Mouse (Mus musculus) CH12.LX (cell line): ENCODE data around the gene Mcm3. TPM values are rescaled to one million over a fixed set of nuclear protein-coding genes. Genes with fewer than 3 reads are reported as not detected.

Experiments
- DNase-seq: peaks from one replicate; pipeline ENCODE4 v3.0.0-alpha.2; 2013; ENCODE audit errors: extremely low read depth
- H3K27ac ChIP-seq: 2 replicates; pipeline ENCODE4 v1.5.1; 2012; ENCODE audit warnings: low read depth, mild to moderate bottlenecking, control low read depth, moderate library complexity; ENCODE audit not compliant: insufficient read depth
- H3K27me3 ChIP-seq: replicated peaks from 2 replicates; pipeline ENCODE3; 2012; ENCODE audit warnings: inconsistent platforms
- H3K36me3 ChIP-seq, 2 experiments: replicated peaks in 1 of 2; 2 replicates each; pipeline versions ENCODE3 to v1.6.1; 2012; ENCODE audit warnings: inconsistent platforms in 1 of 2, low read length in 1 of 2, mild to moderate bottlenecking in 1 of 2, mixed read lengths in 1 of 2, moderate library complexity in 1 of 2; ENCODE audit not compliant: control insufficient read depth in 1 of 2, insufficient read depth in 1 of 2
- H3K4me1 ChIP-seq, 2 experiments: 2 replicates each; pipeline ENCODE4 v1.6.1; 2012; ENCODE audit warnings: inconsistent platforms in 1 of 2, moderate library complexity in 1 of 2; ENCODE audit not compliant: insufficient read depth in 2 of 2, control insufficient read depth in 1 of 2
- H3K4me2 ChIP-seq: 2 replicates; pipeline ENCODE4 v1.6.1; 2012; ENCODE audit warnings: low read depth, mild to moderate bottlenecking, control low read depth; ENCODE audit not compliant: poor library complexity, insufficient read depth, severe bottlenecking
- H3K4me3 ChIP-seq, 3 experiments: fragments of 150-350 bp in 1 of 3; sonication (generic) in 1 of 3; replicated peaks in 1 of 3; 2 replicates each; pipeline versions ENCODE3 to v1.5.1; 2011 to 2012; ENCODE audit warnings: low read depth in 2 of 3, low read length in 2 of 3, mild to moderate bottlenecking in 2 of 3, moderate library complexity in 2 of 3, control low read depth in 1 of 3, improper control_type of control experiment in 1 of 3, inconsistent platforms in 1 of 3, mixed read lengths in 1 of 3; ENCODE audit not compliant: poor library complexity in 1 of 3
- H3K79me2 ChIP-seq: replicated peaks from 2 replicates; pipeline ENCODE4 v1.6.1; 2012; ENCODE audit warnings: mild to moderate bottlenecking, moderate library complexity; ENCODE audit not compliant: control insufficient read depth, poor library complexity, insufficient read depth, severe bottlenecking; ENCODE audit errors: extremely low read depth
- H3K9ac ChIP-seq: 2 replicates; pipeline ENCODE4 v1.6.1; 2012; ENCODE audit warnings: low read depth, mild to moderate bottlenecking, control low read depth, moderate library complexity; ENCODE audit not compliant: insufficient read depth
- H3K9me3 ChIP-seq: replicated peaks from 2 replicates; pipeline ENCODE3; 2012; ENCODE audit warnings: low read length, inconsistent platforms, mixed read lengths
- BHLHE40 ChIP-seq: IDR thresholded peaks from 2 replicates; pipeline ENCODE4 v1.6.1; 2011; ENCODE audit warnings: mild to moderate bottlenecking, low read depth, low read length, improper control_type of control experiment
- CHD1 ChIP-seq: IDR thresholded peaks from 2 replicates; pipeline ENCODE4 v1.6.1; 2012; ENCODE audit warnings: low read depth, low read length, improper control_type of control experiment, inconsistent platforms
- CTCF ChIP-seq, 2 experiments: IDR thresholded peaks in 1 of 2; conservative IDR thresholded peaks in 1 of 2; 2 replicates each; pipeline ENCODE4 v1.5.1; 2011 to 2012; ENCODE audit warnings: low read depth in 2 of 2, low read length in 2 of 2, improper control_type of control experiment in 1 of 2, inconsistent platforms in 1 of 2, mild to moderate bottlenecking in 1 of 2, moderate library complexity in 1 of 2
- E2F4 ChIP-seq: IDR thresholded peaks from 2 replicates; pipeline ENCODE4 v1.6.1; 2011; ENCODE audit warnings: low read depth, low read length, improper control_type of control experiment; ENCODE audit not compliant: insufficient replicate concordance
- ELF1 ChIP-seq: IDR thresholded peaks from 2 replicates; pipeline ENCODE4 v1.6.1; 2014; ENCODE audit warnings: low read depth, mild to moderate bottlenecking, inconsistent platforms, low read length, improper control_type of control experiment
- ETS1 ChIP-seq: conservative IDR thresholded peaks from 2 replicates; pipeline ENCODE4 v1.6.1; 2012; ENCODE audit warnings: low read depth, mild to moderate bottlenecking, inconsistent platforms, low read length, improper control_type of control experiment, moderate library complexity
- HCFC1 ChIP-seq: IDR thresholded peaks from 2 replicates; pipeline ENCODE4 v1.6.1; 2012; ENCODE audit warnings: low read depth, mild to moderate bottlenecking, inconsistent platforms, low read length, improper control_type of control experiment
- IRF4 ChIP-seq: IDR thresholded peaks from 2 replicates; pipeline ENCODE4 v1.6.1; 2014; ENCODE audit warnings: low read depth, mild to moderate bottlenecking, inconsistent platforms, low read length, improper control_type of control experiment
- JUN ChIP-seq: IDR thresholded peaks from 2 replicates; pipeline ENCODE4 v1.6.1; 2011; ENCODE audit warnings: low read depth, mild to moderate bottlenecking, low read length, improper control_type of control experiment, moderate library complexity; ENCODE audit not compliant: insufficient read depth
- MAFK ChIP-seq: IDR thresholded peaks from 2 replicates; pipeline ENCODE4 v1.6.1; 2011; ENCODE audit warnings: low read length, improper control_type of control experiment; ENCODE audit not compliant: insufficient replicate concordance
- MAX ChIP-seq: IDR thresholded peaks from 2 replicates; pipeline ENCODE4 v1.6.1; 2011; ENCODE audit warnings: low read length, improper control_type of control experiment
- MXI1 ChIP-seq: IDR thresholded peaks from 2 replicates; pipeline ENCODE4 v1.6.1; 2011; ENCODE audit warnings: mild to moderate bottlenecking, low read depth, low read length, improper control_type of control experiment
- NRF1 ChIP-seq: IDR thresholded peaks from 2 replicates; pipeline ENCODE4 v1.6.1; 2014; ENCODE audit warnings: low read depth, mild to moderate bottlenecking, inconsistent platforms, low read length, improper control_type of control experiment, moderate library complexity
- POLR2A ChIP-seq: IDR thresholded peaks from 2 replicates; pipeline ENCODE4 v1.6.1; 2011; ENCODE audit warnings: low read depth, mild to moderate bottlenecking, improper control_type of control experiment, low read length
- RAD21 ChIP-seq: IDR thresholded peaks from 2 replicates; pipeline ENCODE4 v1.6.1; 2011; ENCODE audit warnings: low read depth, mild to moderate bottlenecking, low read length, improper control_type of control experiment, moderate library complexity
- SIN3A ChIP-seq: IDR thresholded peaks from 2 replicates; pipeline ENCODE4 v1.6.1; 2012; ENCODE audit warnings: low read length, improper control_type of control experiment, inconsistent platforms
- TCF12 ChIP-seq: IDR thresholded peaks from 2 replicates; pipeline ENCODE4 v1.6.1; 2014; ENCODE audit warnings: low read depth, mild to moderate bottlenecking, inconsistent platforms, low read length, improper control_type of control experiment
- USF2 ChIP-seq: conservative IDR thresholded peaks from 2 replicates; pipeline ENCODE4 v1.6.1; 2011; ENCODE audit warnings: low read depth, low read length, improper control_type of control experiment
- ZC3H11A ChIP-seq: IDR thresholded peaks from 2 replicates; pipeline ENCODE4 v1.6.1; 2012; ENCODE audit warnings: low read depth, mild to moderate bottlenecking, inconsistent platforms, low read length, improper control_type of control experiment
- ZMIZ1 ChIP-seq: IDR thresholded peaks from 2 replicates; pipeline ENCODE4 v1.6.1; 2012; ENCODE audit warnings: low read depth, mild to moderate bottlenecking, inconsistent platforms, low read length, improper control_type of control experiment
- ZNF384 ChIP-seq: IDR thresholded peaks from 2 replicates; pipeline ENCODE4 v1.6.1; 2012; ENCODE audit warnings: low read depth, low read length, improper control_type of control experiment, inconsistent platforms
- dilution Hi-C: fragments of 300-500 bp; cut with MboI; formaldehyde crosslinking; loops from 2 replicates; pipeline ENCODE4 v1.14.3; 2020; ENCODE audit warnings: low sequenced_read_pairs; ENCODE audit not compliant: extremely low pct_unique_long_range_greater_than_20kb, extremely low pct_ligation_motif_present
- in situ Hi-C: fragments of 300-500 bp; cut with MboI; formaldehyde crosslinking; loops from 3 replicates; pipeline ENCODE4 v1.14.3; 2019; ENCODE audit warnings: low sequenced_read_pairs, low pct_ligation_motif_present, low pct_unique_long_range_greater_than_20kb, mixed read lengths
- polyA plus RNA-seq: library from polyadenylated mRNA; unstranded; fragments of >175 nt; gene quantifications from 2 replicates; pipeline ENCODE4 v1.2.1, GENCODE M21; 2012; ENCODE audit warnings: low read depth; ENCODE audit not compliant: insufficient read length
- total RNA-seq, 2 experiments: library from RNA; depleted of rRNA; stranded (reverse); fragments of 300-350 nt in 1 of 2; fragments of >200 nt in 1 of 2; gene quantifications; 2 replicates each; pipeline ENCODE4 v1.2.3; 2012 to 2014

The Mcm3 gene
- total and polyA plus RNA-seq, 3 experiments: 186 to 372 (median 330) TPM

DNA sequence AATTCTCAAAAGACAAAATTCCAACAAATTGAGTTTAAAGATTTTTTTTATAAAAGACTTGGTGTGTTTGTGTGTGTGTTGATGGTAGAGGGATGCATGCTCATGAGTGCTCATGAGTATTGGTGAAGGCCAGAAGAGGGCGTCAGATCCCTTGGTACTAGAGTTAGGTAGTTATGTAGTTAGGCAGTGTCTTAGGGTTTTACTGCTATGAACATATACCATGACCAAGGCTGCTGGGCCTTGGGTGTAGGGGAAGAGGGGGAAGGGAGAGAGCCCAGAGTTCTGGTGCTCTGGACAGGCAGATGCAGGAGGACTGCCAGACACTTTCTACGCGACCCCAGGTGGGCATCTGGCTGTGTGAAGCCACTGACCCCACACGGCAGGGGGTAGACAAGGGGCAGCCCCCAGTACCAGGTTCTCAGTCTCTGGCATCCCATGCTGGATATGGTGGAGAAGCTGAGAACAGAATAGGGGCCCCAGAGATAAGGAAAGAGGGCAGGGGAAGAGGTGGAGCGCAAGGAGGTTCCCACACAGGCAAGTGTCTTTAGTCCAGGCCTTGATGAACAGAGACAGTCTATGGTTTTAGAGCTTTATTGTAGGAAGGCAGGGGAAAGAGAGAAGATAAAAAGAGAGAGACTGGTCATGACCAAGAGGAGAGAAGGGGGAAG, 12.5 kb upstream of the Mcm3 start:
- Histone ChIP-seq H3K9me3 (no peaks in the 10 kb centered on the region), H3K9ac (no peak overlapping the region), H3K4me1 (no peaks in the 10 kb centered on the region), H3K36me3 (no peaks in the 10 kb centered on the region), H3K4me2 (no peak overlapping the region), H3K4me3 (no peak overlapping the region), H3K27ac (no peak overlapping the region), H3K27me3 (no peaks in the 10 kb centered on the region), H3K79me2 (no peaks in the 10 kb centered on the region)
- no peak for DNase-seq
- in situ Hi-C loops: no loop called here
- dilution Hi-C loops: no loop called here
- peak; percentile 19 for TF ChIP-seq RAD21
- TF ChIP-seq CHD1: no peak
- TF ChIP-seq CTCF (conservative IDR thresholded peaks at IDR 0.05 in 1 of 2, IDR thresholded peaks at IDR 0.05 in 1 of 2; ENCODE audit: low read depth in 2 of 2, low read length in 2 of 2): peak in 1 of 2 experiments; percentile 42; a peak in 2 of 4 replicates
- no peak for TF ChIP-seq TCF12

DNA sequence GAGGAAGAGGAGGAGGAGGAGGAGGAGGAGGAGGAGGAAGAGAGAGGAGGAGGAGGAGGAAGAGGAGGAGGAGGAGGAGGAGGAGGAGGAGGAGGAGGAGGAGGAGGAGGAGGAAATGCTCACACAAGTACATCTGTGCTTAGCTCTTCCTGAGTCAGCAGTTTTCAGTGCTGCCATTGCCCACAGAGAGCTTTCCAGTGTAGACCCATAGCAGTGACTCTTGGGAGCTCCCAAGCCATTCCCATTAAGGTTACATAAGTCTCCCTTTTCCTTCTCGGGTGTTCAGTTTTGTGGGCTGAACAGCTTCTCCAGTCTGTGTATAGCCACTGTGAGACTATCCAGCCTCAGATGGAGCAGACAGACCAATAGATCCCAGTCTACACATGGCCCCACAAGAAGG, 10.4 kb upstream of the Mcm3 start:
- DNase-seq: no peak
- in situ Hi-C loops: no loop called here
- peak; percentile 64; the same call in 1 of the 2 replicates for TF ChIP-seq MAFK
- no peak for TF ChIP-seq ZMIZ1
- Histone ChIP-seq H3K4me2 (no peak overlapping the region), H3K4me3 (no peak overlapping the region), H3K27ac (no peak overlapping the region), H3K9me3 (no peaks in the 10 kb centered on the region), H3K27me3 (no peaks in the 10 kb centered on the region), H3K4me1 (no peaks in the 10 kb centered on the region), H3K36me3 (no peaks in the 10 kb centered on the region), H3K79me2 (no peaks in the 10 kb centered on the region), H3K9ac (no peak overlapping the region)
- dilution Hi-C loops: no loop called here

DNA sequence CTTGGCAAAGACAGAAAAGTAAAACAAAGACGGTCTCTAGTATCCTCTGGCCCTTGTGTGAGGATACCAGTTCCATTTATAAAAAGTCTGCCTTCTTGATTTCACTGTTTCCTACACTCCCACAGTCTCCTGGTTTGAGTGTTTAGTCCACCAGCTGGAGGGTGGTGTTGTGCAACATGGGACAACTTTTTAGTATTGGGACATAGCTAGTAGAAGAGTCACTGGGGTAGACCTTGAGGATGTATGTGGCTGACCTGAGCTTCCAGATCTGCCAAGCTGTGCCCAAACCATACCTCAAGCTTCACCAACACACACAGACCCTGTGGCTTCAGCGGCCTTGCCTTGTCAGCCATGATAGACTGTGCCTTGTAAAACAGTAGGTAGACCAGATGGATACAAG, 7.9 kb upstream of the Mcm3 start:
- H3K9me3 ChIP-seq: no peaks in the 10 kb centered on the region
- H3K79me2 ChIP-seq: no peaks in the 10 kb centered on the region
- H3K4me3 ChIP-seq: no peak overlapping the region
- H3K4me2 ChIP-seq: no peak overlapping the region
- H3K27ac ChIP-seq: no peak overlapping the region
- H3K27me3 ChIP-seq: no peaks in the 10 kb centered on the region
- dilution Hi-C loops (no loop called here), in situ Hi-C loops (no loop called here)
- no peaks in the 10 kb centered on the region for H3K4me1 ChIP-seq
- H3K36me3 ChIP-seq: no peaks in the 10 kb centered on the region
- TF ChIP-seq IRF4 (no peak), CTCF (conservative IDR thresholded peaks at IDR 0.05 in 1 of 2, IDR thresholded peaks at IDR 0.05 in 1 of 2; ENCODE audit: low read depth in 2 of 2, low read length in 2 of 2) (no peak), MXI1 (no peak), POLR2A (no peak), ZC3H11A (no peak), ZNF384 (no peak), ELF1 (no peak), MAFK (no peak), SIN3A (no peak), BHLHE40 (no peak), TCF12 (no peak), USF2 (no peak), NRF1 (no peak), HCFC1 (no peak), ETS1 (no peak), E2F4 (no peak), JUN (no peak), MAX (no peak)
- DNase-seq: no peak
- H3K9ac ChIP-seq: no peak overlapping the region
